Mouse (Mus musculus) CH12F3 (cell line): ENCODE data around the gene Tcea3.

Experiments
- in situ Hi-C: fragments of 300-500 bp; cut with MboI; formaldehyde crosslinking; loops from 2 replicates; pipeline ENCODE4 v1.14.3; 2020; ENCODE audit warnings: low sequenced_read_pairs

Tcea3 gene

GRCm38 (mm10) chr4:136312616-136313015, 65.1 kb downstream of the Tcea3 start:
- in situ Hi-C loops, result no loop called here

- in situ Hi-C loops, result no loop called here
Observed at GRCm38 (mm10) chr4:136317667-136318066, 70.1 kb downstream of the Tcea3 start.

- in situ Hi-C loops, result no loop called here
Observed at GRCm38 (mm10) chr4:136320016-136320415, 72.5 kb downstream of the Tcea3 start.

- in situ Hi-C loops, result no loop called here
Observed at GRCm38 (mm10) chr4:136324226-136324625, 76.7 kb downstream of the Tcea3 start.
